Mouse (Mus musculus) E14TG2a.4 (cell line): ENCODE measurements at regions not wholly inside any gene's neighbourhood (a gene's known extent, or its start where the extent isn't known, plus 50 kb on each side); places are given as distances from the start of the nearest gene placed in this dataset.

Source experiments
- CTCF ChIP-seq: conservative IDR thresholded peaks from 2 replicates; pipeline ENCODE4 v1.5.1; 2014; ENCODE audit warnings: low read length
- POU5F1 ChIP-seq: IDR thresholded peaks from 2 replicates; pipeline ENCODE4 v1.6.1; 2014; ENCODE audit warnings: low read length, borderline replicate concordance

- no peak for TF ChIP-seq CTCF
- TF ChIP-seq POU5F1: no peak
Observed at GRCm38 (mm10) chr4:7215048-7216030, 1023.5 kb downstream of the Car8 start.
